Mouse (Mus musculus): ENCODE data around the gene Ndufa3. TPM values are rescaled to one million over a fixed set of nuclear protein-coding genes. Genes with fewer than 3 reads are reported as not detected.

The Ndufa3 gene
- 100 to 1,000 TPM; 329 to 345 TPM for total RNA-seq (2023)

DNA sequence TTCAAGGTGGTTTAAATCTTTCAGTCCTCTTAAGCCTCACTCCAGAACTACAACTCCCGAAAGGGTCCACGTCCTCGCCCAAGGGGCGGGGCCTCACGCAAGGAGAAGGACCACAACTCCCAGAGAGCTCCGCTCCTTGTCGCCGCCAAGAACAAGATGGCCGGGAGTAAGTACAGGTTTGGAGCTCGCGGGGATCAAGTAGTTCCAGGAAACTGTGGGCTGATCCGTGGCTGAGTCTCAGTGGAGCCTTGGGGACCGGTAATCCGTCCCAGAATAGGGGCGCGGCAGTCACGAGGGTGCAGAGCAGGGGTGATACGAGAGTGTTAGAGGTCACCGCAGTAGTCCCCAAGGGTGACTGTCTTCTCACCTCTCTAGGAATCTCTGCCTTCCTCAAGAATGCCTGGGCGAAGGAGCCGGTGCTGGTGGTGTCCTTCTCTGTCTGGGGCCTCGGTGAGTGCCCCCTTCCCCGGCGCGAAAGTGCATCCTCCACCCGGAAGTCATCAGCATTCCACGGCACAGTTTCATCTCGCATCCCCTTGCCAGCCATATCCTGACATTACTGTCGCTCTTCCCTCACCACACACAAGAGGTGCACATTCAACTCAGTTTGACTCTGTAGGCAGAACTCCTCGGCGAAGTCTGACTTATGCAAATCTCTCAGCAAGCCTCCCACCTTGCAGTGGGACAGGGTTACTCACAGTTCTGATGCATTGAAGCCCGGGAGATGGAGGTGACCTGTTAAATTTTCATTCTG lies at the start of gene Ndufa3:
Gene Ndufa3, plus strand, starts transcription at position 132 of the 754 bp plus-strand sequence.

DNA sequence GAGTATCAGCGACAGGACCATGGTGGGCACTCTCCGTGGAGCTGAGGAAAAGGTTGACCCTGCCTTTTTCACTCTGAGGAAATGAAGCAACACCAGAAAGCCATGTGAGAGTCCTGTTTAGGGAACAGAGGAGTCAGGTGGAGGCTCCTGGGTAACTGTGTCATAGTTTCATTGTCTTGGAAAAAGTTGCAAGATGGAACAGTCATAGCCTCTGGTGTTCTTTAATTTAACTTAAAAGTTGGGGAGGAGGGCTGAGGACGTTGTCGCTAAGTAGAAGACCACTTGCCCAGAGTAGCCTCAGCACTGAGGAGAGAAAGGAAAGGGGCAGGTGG lies 1.1 kb upstream of the Ndufa3 start, which contains the start of gene Oscar:
Gene Oscar, minus strand, starts transcription at position 101 of the 332 bp plus-strand sequence.

DNA sequence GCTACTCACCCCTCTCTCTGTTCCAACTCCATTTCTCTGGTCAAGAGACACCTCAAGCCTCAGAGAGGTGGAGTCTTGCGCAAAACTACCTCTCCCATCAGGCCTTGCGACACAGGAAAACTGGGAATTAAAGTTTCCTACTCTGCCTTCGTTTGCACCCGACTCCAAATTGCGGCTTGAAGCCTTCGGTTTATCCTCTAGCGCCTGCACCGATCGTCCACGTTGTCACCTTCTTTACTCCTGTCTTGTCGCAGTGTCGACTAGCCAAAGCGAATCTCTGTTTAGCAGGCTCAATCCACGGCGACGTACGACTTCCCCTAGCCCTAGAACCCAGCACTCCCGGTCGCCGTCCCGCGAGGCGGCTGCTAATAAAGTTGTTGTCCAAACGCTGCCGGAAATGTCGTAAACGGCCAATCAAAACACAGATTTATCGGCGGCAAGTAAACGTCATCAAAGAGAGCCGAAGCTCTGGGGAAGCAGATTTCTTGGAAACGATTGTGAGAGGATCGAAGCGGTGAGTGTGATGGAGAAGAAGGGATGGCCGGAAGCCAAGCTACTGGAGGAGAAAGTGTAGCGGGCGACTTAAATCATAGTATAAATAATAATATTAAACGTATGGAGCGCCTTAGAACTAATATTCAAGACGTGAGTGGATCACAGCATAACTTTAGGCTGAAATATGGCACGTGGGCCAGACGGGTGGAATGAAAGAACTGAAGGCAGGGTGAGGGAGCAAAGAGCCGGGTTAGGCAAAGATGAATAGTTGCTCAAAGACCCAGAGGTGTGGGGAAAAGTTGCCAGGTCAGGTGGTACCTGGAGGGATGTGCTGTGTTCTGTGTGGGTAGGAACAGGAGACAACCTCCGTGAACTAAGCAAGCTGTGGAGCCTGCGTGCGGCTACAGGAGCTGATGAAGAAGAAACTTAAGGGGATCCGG lies 12.6 kb downstream of the Ndufa3 start, which contains the start of the genes Tfpt and Prpf31:
Gene Tfpt, minus strand, starts transcription at position 387 of the 935 bp plus-strand sequence.
Gene Prpf31, plus strand, starts transcription at position 443 of the 935 bp plus-strand sequence.

DNA sequence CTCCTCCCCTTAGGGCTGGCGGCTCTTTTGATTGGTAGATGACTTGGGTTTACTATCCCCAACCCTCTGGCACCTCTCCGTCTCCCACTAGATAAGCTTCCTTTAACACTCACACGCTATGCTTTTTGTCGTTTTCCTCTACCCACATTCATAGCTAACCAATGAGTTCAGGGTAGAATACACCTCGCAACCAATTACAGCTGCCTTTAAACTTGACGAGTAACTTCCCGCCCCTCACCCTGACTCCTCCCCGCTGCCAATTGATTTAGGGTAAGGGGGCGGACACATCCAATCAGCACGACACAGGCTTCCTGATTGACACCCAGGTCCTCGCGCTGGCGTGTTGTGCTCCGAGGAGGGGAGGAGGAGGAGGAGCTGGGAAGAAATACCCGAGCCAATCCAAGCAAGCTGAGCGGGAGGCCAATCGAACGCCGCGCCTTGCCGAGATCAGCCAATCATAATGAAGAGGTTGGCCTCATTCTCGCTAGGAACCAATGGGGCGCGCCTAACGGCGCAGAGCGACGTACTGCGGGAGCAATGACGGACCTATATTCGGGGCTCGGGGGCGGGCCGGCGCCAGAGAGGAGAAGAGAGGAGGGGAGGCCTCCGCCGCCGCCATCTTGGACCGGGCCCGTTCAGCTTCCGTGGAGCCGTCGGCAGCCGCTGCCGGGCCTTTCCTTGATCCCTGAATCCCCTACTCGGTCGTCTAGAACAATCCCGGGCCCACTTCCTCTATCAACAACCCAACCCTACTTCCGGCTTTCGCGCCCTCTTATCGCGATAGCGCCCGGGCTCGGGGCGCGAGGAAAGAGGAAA lies 27.7 kb downstream of the Ndufa3 start, which contains the start of gene Cnot3:
Gene Cnot3, plus strand, starts transcription at position 597 of the 816 bp plus-strand sequence.

DNA sequence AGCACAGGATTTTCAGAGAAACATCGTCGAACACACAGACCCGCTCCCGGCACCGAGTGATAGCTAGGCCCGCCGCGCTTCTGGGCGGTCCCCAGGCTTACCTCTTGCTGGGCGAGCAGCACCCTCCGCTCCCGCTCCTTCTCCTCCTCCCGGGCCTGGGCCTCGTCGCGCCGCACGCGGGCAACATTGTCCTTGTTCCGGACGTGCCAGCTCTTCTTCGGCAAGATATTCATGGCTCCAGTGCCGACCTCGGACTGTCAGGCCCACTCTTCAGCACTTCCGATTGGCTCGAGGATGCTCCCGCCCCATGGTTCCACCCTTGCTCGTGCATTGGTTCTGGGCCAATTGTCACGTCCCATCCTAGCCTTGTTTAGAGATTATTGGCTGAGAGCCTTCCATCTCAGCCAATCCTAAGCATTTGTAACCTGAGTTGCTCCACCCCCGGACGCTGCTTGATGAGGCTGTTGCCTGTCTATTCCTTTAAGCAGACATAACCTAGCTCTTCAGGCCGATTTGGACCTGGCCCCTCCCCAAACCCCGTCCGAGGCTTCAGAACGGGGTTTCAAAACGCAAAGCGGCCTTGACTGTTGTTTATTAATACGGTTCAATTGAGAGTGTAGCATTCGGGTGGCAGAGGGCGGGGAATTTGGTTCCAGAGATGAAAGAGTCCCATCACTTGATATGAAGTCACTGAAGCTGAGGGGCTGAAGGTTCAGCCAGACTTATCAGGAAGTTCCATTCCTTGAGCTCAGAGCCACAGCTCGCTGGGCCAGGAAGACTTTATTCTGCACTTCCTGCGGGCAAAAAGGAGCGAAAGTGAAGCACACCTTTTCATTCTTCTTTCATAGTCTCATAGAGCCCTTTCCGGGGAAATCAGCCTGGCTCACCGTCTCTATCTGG lies 48.3 kb downstream of the Ndufa3 start, which contains the start of gene Leng1:
Gene Leng1, minus strand, starts transcription at position 626 of the 900 bp plus-strand sequence.

Other genes starting within 250 kb of the Ndufa3 start
- under 1 TPM in 1 of 2 experiments, not detected in 1; 0.24 TPM for gene Cacng8, start 226.7 kb upstream of the Ndufa3 start, total RNA-seq (2023)
- not detected for gene Cacng6, start 193.2 kb upstream of the Ndufa3 start, total RNA-seq (2023)
- 10 to 100 TPM; 36.3 to 56.9 TPM for gene Tarm1, start 114.7 kb upstream of the Ndufa3 start, total RNA-seq (2023)
- gene Oscar, start 1.2 kb upstream of the Ndufa3 start, total RNA-seq (2023) = not detected
- 10 to 100 TPM; 15.9 to 19.6 TPM for gene Tfpt, start 12.6 kb downstream of the Ndufa3 start, total RNA-seq (2023)
- 10 to 100 TPM; 24.8 to 28.5 TPM for gene Prpf31, start 12.6 kb downstream of the Ndufa3 start, total RNA-seq (2023)
- 10 to 100 TPM; 90.6 to 93.3 TPM for gene Cnot3, start 27.9 kb downstream of the Ndufa3 start, total RNA-seq (2023)
- 1 to 10 TPM; 5.3 to 6.4 TPM for gene Leng1, start 48.5 kb downstream of the Ndufa3 start, total RNA-seq (2023)
- gene Tmc4, start 60.2 kb downstream of the Ndufa3 start, total RNA-seq (2023) = 10 to 100 TPM; 27.7 to 33.0 TPM
- 10 to 100 TPM; 40.3 to 41.9 TPM for gene Tsen34, start 75.5 kb downstream of the Ndufa3 start, total RNA-seq (2023)
- 100 to 1,000 TPM; 170 to 176 TPM for gene Mboat7, start 76.2 kb downstream of the Ndufa3 start, total RNA-seq (2023)
- 1,000 to 10,000 TPM; 1,138 to 1,142 TPM for gene Rps9, start 86.6 kb downstream of the Ndufa3 start, total RNA-seq (2023)
- gene Pirb, start 103.0 kb downstream of the Ndufa3 start, total RNA-seq (2023) = 100 to 1,000 TPM; 301 to 340 TPM
- gene Gm15448, start 208.3 kb downstream of the Ndufa3 start, total RNA-seq (2023) = 10 to 100 TPM; 72.3 to 84.3 TPM
- gene Pira2, start 227.7 kb downstream of the Ndufa3 start, total RNA-seq (2023) = 10 to 100 TPM; 57.5 to 77.0 TPM